Mouse (Mus musculus) central nervous system, embryonic 18 days (tissue): ENCODE data around the gene Il1f5. TPM values are rescaled to one million over a fixed set of nuclear protein-coding genes. Genes with fewer than 3 reads are reported as not detected.

Experiments
- polyA plus RNA-seq: library from polyadenylated mRNA; depleted of rRNA; stranded (reverse); fragments of >200 nt; gene quantifications from 2 replicates; pipeline ENCODE4 v1.2.3, GENCODE M21; 2012; rRNA removed

Gene Il1f5
- polyA plus RNA-seq, result 0.09 TPM in 1 of 2 replicates, not detected in the other

GRCm38 (mm10) chr2:24276654-24277053, at the start of gene Il1f5:
Gene Il1f5 (plus strand): TSS chr2:24276954.

GRCm38 (mm10) chr2:24290896-24291295, 14.1 kb downstream of the Il1f5 start, which contains the start of gene Il1f10:
Gene Il1f10 (plus strand): TSS chr2:24291196.

Other genes starting within 250 kb of the Il1f5 start
- gene Hnmt, start 227.6 kb upstream of the Il1f5 start, polyA plus RNA-seq, result 8.6 and 9.3 TPM in 2 replicates
- not detected in 2 replicates for gene Tbpl2, start 180.4 kb upstream of the Il1f5 start, polyA plus RNA-seq
- gene Il1f8, start 123.8 kb upstream of the Il1f5 start, polyA plus RNA-seq, result not detected in 2 replicates
- gene Il1f9, start 90.5 kb upstream of the Il1f5 start, polyA plus RNA-seq, result 0.03 TPM in 1 of 2 replicates, not detected in the other
- not detected in 2 replicates for gene Il1f6, start 61.5 kb upstream of the Il1f5 start, polyA plus RNA-seq
- gene Il1f10, start 14.2 kb downstream of the Il1f5 start, polyA plus RNA-seq, result not detected in 2 replicates
- 0.06 and 0.07 TPM in 2 replicates for gene Il1rn, start 59.9 kb downstream of the Il1f5 start, polyA plus RNA-seq
- 0.48 and 1.4 TPM in 2 replicates for gene Psd4, start 90.6 kb downstream of the Il1f5 start, polyA plus RNA-seq
- 0.49 and 0.80 TPM in 2 replicates for gene Pax8, start 198.6 kb downstream of the Il1f5 start, polyA plus RNA-seq